Mouse (Mus musculus): ENCODE results near the gene Gpn3.

DNA sequence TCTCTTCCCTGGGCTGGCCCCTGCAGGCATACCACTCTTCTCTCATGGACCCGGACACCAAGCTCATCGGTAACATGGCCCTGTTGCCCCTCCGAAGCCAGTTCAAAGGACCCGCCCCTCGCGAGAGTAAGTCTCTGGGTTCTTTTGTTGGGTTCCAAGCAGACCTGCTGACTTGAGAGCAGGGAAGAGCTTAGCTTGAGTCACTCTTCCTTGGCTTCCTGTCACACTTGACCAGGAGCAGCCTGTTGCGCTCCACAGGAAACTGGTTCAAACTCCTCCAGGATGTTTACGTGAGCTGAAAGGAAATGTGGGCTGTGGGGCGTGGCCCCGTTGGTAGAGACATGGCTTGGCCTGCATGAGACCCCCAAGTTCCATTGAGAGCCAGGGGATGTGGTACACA is 25.1 kb downstream of the Gpn3 start:
- no peak for TF ChIP-seq CTCF (IDR thresholded peaks at IDR 0.05; ENCODE audit: borderline replicate concordance, insufficient read depth, low read depth, low read length)
- TF ChIP-seq POLR2A (IDR thresholded peaks at IDR 0.05; ENCODE audit: borderline replicate concordance, insufficient read depth, low read length): no peak
